Mouse (Mus musculus): ENCODE measurements around the gene Sdr16c6. TPM values are rescaled to one million over a fixed set of nuclear protein-coding genes. Genes with fewer than 3 reads are reported as not detected.

Gene Sdr16c6
- polyA plus RNA-seq (2016; fragmentation: Nextera tagmentation; extraction: Ambion mirVana): not detected in 2 replicates

DNA sequence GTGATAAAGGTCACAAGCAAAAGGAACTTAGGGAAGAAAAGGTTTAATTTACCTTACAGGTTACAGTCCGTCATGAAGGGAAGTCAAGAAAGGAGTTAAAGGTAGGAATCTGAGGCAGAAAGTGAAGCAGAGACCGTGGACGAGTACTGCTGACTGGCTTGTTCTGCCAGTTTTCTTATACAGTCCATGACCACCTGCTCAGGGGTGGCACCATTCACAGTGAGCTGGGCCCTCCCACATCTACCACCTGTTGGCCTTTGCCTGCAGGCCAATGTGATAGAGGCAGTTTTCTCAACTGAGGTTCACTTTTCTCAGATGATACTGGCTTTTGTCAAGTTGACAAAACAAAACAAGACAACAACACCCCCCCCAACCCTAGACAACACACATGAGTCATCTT is at the start of gene Sdr16c6:
Gene Sdr16c6 (minus strand): TSS at position 151 of the 400 bp plus-strand sequence.
- no peaks in the 10 kb centered on the region for H3K4me1 ChIP-seq
- no peak for DNase-seq (ENCODE audit: low spot score)
- 84% methylated on average over 3 of the region's 3 CpGs for WGBS
- no peak within 1 kb of the TSS for H3K27ac ChIP-seq
- no peak within 1 kb of the TSS for H3K4me3 ChIP-seq
- H3K9me3 ChIP-seq (replicated peaks): no peaks in the 10 kb centered on the region
- no peaks in the 10 kb centered on the region for H3K36me3 ChIP-seq
- no peaks in the 10 kb centered on the region for H3K27me3 ChIP-seq (ENCODE audit: low read depth, poor library complexity, severe bottlenecking)

DNA sequence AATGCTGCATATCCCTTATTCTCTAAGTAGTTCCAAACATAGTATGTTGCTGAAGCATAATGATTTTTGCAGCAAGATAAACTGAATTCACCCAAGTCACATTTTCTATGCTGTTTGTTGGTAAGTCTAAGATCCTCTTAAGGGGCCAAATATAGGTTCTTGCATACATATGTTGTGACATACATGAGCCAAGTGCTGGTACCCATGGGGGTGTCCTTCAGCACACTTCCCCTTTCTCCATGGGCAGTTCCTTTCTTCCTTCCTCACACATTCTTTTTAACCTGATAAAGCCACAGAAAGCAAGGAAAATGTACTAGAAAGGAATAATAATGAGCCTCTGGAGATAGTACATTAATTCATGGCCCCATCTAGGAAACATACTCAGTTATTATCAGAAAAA is 2.9 kb upstream of the Sdr16c6 start:
- no peaks in the 10 kb centered on the region for H3K9me3 ChIP-seq (replicated peaks)
- no peaks in the 10 kb centered on the region for H3K36me3 ChIP-seq
- no peaks in the 10 kb centered on the region for H3K27me3 ChIP-seq (ENCODE audit: low read depth, poor library complexity, severe bottlenecking)
- no peak for DNase-seq (ENCODE audit: low spot score)
- H3K4me1 ChIP-seq: no peaks in the 10 kb centered on the region
- no peak overlapping the region for H3K4me3 ChIP-seq
- no peak overlapping the region for H3K27ac ChIP-seq

DNA sequence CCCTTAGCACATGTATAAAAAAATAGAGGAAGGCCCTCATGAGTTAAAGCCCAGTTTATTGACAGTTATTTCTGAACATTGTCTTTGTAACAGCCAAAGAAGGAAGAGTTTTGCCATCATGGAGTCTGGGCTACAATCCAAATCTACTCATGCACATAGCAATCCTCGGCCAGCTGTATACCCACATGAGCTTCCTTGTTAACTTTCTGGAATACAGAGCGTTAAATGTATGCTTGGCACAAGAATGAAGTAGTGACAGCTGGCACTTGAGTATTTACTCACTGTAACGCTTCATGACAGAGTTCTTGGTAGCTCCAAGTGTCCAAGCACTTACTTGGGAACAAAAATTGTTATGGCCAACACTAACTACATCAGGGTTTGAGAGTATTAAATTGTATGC is 1.8 kb upstream of the Sdr16c6 start:
- no peaks in the 10 kb centered on the region for H3K9me3 ChIP-seq (replicated peaks)
- 91% methylated on average over 3 of the region's 3 CpGs for WGBS
- H3K27ac ChIP-seq: no peak overlapping the region
- no peaks in the 10 kb centered on the region for H3K27me3 ChIP-seq (ENCODE audit: low read depth, poor library complexity, severe bottlenecking)
- no peak overlapping the region for H3K4me3 ChIP-seq
- H3K36me3 ChIP-seq: no peaks in the 10 kb centered on the region
- H3K4me1 ChIP-seq: no peaks in the 10 kb centered on the region
- no peak for DNase-seq (ENCODE audit: low spot score)

DNA sequence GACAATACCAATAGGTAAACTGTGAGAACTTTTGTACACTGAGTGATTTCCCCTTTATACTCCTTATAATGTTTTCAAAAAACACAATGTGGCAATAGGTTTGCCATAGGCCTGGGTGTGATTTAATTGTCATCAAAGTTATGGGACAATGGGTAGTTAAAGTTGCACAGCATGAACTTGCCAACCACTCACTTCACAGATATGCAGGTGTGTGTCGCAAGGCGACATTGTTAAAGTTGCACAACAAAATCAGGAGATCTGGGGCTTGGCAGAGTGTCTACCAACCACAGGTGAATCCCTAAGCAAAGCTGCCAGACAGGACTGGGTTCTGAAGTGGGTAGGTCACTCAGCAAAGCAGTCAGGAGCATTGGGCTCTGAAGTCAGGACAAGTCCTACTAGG is 1.3 kb downstream of the Sdr16c6 start:
- no peak for DNase-seq (ENCODE audit: low spot score)
- 94% methylated on average over 2 of the region's 2 CpGs for WGBS
- H3K27me3 ChIP-seq (ENCODE audit: low read depth, poor library complexity, severe bottlenecking): no peaks in the 10 kb centered on the region
- no peaks in the 10 kb centered on the region for H3K4me1 ChIP-seq
- no peak overlapping the region for H3K27ac ChIP-seq
- H3K4me3 ChIP-seq: no peak overlapping the region
- H3K9me3 ChIP-seq (replicated peaks): no peaks in the 10 kb centered on the region
- H3K36me3 ChIP-seq: no peaks in the 10 kb centered on the region

Other genes with a start within 250 kb of the Sdr16c6 start
- 658 and 739 TPM in 2 replicates for gene Gm11808, start 103.9 kb downstream of the Sdr16c6 start, polyA plus RNA-seq (2016; fragmentation: Nextera tagmentation; extraction: Ambion mirVana)

Measured in limb, embryonic 10.5 days (tissue).